Mouse (Mus musculus) megakaryocyte-erythroid progenitor cell, adult 5-6 weeks (primary cell): ENCODE measurements around the gene Meaf6. TPM values are rescaled to one million over a fixed set of nuclear protein-coding genes. Genes with fewer than 3 reads are reported as not detected.

Experiments
- ATAC-seq: replicated peaks from 2 replicates; pipeline ENCODE4 v1.8.0; 2016; ENCODE audit warnings: mild to moderate bottlenecking, inconsistent platforms; ENCODE audit not compliant: severe bottlenecking, poor library complexity, low FRiP score, low TSS enrichment
- total RNA-seq, 2 experiments: library from RNA; stranded (forward) in 1 of 2; stranded (reverse) in 1 of 2; fragments of 200-1000, 215-1000 nt in 1 of 2; fragments of >200 nt in 1 of 2; fragmentation: Nextera tagmentation in 1 of 2; gene quantifications; 2 replicates each; pipeline ENCODE4 v1.2.3; 2014 to 2017

Gene Meaf6
- total RNA-seq, 2 experiments from 2014 or later: 49.7 to 52.8 TPM

DNA sequence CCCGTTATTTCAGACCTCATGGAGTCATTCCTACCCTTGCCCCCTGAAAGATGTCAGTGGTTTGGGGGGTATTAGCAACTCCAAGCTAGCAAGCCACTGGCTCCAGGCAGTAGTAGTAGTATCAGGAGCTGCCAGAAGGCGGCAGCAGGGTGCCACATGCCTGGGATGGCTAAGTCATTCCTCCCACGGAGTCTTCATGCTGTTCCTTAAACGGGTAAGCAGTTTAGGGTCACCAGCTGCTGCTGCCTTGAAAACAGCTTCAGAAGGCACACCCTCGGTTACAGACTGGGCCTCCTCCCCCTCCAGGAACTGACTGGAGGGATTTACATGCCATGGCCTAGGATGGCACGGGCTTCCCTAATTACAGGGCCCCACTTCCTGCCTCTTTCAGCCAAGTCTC lies 29.7 kb downstream of the Meaf6 start:
- ATAC-seq: peak; percentile 85

DNA sequence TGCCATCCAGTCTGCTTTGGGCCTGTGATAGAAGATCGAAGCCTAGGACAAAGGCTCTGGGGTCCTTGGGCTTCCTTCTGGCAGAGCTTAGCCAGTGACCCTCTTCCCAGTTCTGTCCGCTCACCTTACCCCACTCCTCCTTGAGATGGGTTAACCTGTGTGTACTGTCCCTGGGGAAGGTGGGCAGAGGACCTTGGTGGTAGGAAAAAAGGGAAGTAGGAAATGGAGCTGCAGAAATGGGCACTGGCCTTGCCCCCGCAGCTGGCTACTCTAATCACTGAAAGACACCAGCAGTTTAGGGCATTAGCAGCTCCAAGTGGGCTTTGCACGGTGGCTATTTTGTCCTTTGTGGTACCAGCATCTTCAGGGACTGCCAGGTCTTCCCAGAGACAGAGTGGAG lies 30.1 kb downstream of the Meaf6 start:
- ATAC-seq: no peak

GRCm38 (mm10) chr4:125115710-125116089 lies 30.8 kb downstream of the Meaf6 start:
- ATAC-seq: no peak

DNA sequence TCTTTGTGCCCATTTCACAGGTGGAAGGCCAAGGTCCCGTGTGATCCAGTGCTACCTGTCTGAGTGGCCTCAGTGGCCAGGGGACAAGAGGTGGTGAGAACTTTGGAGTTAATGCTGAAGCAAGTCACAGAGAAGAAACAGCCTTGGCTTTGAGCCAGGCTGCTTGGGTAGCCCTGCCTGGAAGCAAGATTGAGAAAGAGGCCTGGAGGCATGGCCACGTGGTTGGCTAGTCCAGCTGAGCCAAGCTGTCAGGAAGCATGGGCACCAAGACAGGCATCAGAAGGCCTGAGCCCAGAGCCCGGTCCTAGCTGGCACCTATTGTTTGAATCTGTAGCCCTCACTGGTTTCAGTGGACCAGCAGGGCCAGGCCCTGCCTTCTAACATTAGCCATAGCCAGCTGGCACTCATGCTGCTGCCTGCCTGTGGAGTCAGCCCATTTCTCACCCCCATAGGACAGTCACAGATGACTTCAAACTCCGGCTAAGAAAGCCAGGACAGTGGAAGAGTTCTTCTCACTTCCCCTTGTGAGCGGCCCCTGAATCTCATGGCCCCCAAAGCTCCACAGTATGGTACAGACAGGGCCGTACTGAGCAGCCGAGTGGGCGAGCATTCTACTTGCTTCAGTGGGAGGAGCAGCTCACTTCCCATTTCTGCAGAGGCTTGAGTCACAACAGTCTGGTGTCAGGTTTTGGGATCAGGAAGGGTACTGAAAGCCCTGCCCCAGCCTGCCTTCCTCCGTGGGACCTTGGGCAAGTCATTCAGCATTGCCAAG lies 31.3 kb downstream of the Meaf6 start:
- 0 out of 2 replicates have a peak, but pooled peaks have one; percentile 9 for ATAC-seq

- no peak for ATAC-seq
Measured at GRCm38 (mm10) chr4:125116929-125117328, 32.0 kb downstream of the Meaf6 start.

GRCm38 (mm10) chr4:125117902-125118320 lies 33.0 kb downstream of the Meaf6 start:
- no peak for ATAC-seq

DNA sequence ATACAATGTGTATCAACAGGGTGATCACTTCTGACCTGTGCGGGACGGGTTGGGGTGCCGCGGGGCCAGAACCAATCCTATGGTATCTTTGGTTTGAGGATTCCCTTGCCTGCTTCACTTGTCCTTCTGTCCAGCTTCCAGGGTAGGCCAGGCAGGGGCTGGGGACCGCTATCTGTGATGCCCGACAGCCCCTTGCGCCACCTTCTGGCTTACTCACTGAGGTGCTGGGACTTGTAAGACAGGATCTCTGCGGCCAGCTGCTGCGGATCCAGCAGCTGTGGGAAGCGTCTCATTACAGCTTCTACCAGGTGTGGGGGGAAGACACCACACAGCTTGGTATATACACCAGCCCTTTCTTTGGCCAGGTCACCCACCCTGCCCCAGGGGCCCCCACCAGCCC lies 34.1 kb downstream of the Meaf6 start:
- no peak for ATAC-seq

GRCm38 (mm10) chr4:125119721-125120120 lies 34.8 kb downstream of the Meaf6 start:
- no peak for ATAC-seq

GRCm38 (mm10) chr4:125122431-125123278 lies 37.7 kb downstream of the Meaf6 start:
- no peak for ATAC-seq

DNA sequence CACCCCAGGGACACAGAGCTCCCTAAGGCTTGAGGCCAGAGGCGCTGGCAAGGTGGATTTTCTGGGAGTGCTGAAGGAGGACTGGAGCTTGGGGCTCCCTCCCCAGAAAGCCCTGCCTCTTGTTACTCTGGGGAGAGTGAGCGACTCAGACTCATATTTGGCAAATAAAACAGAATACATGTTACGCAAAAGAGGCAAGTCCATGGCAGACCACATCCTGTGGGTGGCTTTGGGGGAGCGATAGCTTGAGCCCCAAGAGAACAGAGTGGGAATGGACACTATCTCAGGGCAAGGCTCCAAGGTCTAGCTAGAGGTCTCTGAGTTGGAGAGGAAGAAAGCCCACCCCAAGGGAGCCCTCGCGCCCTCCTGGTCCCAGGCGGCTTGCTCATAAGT lies 38.3 kb downstream of the Meaf6 start:
- ATAC-seq: no peak

- ATAC-seq: no peak
Measured at GRCm38 (mm10) chr4:125124424-125125209, 39.7 kb downstream of the Meaf6 start.

- ATAC-seq: no peak
Measured at GRCm38 (mm10) chr4:125125361-125125921, 40.5 kb downstream of the Meaf6 start.

GRCm38 (mm10) chr4:125126186-125126585 lies 41.3 kb downstream of the Meaf6 start:
- no peak for ATAC-seq

DNA sequence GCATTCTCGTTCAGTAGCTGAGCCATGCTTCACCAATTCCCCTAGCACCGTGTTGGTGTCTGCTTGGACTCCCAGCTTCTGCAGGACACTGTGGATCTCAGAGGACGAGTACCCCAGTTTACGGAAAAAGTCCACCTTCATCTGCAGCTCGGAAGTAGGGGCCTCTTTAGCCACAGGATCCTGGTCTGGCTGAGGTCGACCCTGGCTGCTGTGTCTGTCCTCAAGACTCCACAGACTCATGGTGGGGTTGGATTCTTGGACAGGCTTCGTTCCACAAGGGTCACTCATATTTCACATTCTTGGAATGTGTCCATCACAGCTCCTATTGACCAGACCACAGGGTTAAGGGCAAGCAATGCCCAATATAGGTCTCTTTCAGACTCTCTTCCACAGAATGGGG lies 41.8 kb downstream of the Meaf6 start:
- no peak for ATAC-seq

- peak; percentile 87 for ATAC-seq
Measured at GRCm38 (mm10) chr4:125127305-125128084, 42.6 kb downstream of the Meaf6 start, which contains the start of gene Zc3h12a. Zc3h12a (minus strand) TSS chr4:125127840.

DNA sequence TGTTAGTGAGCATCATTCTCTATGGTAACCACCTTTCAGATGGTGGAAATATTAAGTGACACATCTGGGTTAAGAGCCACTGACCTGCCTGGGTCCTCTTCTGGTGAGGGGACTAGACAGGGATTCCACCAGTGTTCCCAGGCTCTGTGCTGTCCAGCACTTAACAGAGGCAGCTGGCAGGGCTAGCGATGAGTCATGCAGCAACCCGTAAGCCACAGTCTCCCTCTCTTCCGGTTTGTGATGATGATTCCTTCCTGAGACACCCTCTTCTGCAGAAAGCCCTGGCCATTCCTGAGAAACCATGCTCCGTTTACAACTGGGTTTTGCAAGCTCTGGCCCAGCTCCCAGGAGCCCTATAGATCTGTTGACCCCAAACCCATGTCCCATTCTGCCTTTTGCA lies 46.6 kb downstream of the Meaf6 start:
- no peak for ATAC-seq

- 0 out of 2 replicates have a peak, but pooled peaks have one; percentile 42 for ATAC-seq
Measured at GRCm38 (mm10) chr4:125132394-125132793, 47.5 kb downstream of the Meaf6 start.

DNA sequence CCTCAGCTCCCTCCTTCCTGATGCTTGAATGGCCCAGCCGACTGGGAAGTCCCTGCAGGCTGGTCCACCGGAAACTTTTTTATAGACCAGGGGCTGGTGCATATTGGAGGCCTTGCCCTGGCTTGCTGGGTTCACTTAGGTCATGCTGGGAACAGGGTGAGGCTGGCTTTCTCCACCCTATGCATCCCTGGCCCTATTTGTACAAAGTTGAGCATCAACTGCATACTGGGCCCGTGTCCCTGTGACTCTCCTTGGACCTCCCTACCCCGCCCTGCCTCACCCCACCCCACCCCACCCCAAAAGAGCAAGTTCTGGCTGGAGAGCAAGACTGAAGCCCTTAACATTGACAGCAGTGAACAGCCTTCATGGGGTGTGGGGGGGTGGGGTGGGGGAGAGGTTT lies 49.3 kb downstream of the Meaf6 start:
- ATAC-seq: no peak

DNA sequence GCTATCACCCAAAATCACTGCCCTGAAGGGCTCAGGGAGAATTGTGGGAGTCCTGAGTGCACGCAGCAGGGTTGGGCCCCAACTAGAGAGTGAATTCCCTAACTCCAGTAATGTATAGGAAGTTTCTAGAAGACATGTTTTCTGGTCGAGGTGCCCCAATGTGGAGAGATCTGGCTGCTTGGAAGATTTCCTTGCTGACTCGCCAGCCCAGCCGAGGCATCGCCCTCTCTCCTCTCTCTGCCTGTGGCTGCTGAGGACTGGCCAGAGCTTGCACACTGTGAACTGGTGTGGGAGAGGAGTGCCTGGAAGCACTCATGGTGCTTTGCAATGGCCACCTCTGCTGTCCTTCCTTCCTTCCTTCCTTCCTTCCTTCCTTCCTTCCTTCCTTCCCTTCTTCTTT lies 49.7 kb downstream of the Meaf6 start:
- ATAC-seq: no peak
